Mouse (Mus musculus) A20 (cell line): ENCODE measurements at regions not wholly inside any gene's neighbourhood (a gene's known extent, or its start where the extent isn't known, plus 50 kb on each side); places are given as distances from the start of the nearest gene placed in this dataset.
A peak's percentile ranks its signal among the peaks of the same experiment; 100 is the strongest.

ENCODE experiments used
- DNase-seq: peaks from one replicate; pipeline ENCODE4 v3.0.0-alpha.2; 2011; ENCODE audit warnings: low read depth, low spot score

DNA sequence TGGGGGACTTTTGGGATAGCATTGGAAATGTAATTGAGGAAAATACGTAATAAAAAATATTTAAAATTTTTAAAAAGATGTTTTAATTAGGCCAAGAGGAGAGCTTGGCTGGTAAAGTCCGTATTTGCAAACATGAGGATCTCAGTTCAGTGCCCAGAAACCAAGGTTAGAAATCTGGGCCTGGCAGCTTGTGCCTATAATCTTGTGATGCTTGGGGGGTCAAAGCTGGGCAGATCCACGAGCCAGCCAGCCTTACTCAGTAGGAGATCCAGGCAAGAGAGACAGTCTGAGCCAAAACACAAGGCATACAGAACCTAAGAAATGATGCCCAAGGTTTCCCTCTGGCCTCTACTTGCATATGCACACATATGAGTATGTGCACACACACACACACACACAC, 54.1 kb upstream of the Cxadr start:
- DNase-seq = no peak

DNA sequence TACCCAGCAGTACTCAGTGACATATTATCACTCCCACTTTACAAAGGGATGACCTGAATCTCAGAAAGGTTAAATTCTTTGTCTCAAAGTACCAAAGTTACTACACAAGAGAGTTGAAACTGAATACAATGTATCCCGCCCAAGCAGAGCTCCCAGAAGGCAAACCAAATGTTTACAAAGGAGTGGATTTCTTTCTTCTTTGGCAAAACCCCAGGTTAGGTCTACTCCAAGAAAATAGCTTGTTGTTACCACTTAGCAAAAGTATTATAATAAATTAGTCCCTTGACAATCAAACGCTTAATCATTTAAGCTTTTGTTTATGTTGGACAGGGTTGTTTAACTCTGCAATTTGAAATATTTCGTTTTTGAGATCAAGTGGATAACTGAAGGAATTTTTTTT, 58.6 kb upstream of the Cxadr start:
- DNase-seq = no peak

DNA sequence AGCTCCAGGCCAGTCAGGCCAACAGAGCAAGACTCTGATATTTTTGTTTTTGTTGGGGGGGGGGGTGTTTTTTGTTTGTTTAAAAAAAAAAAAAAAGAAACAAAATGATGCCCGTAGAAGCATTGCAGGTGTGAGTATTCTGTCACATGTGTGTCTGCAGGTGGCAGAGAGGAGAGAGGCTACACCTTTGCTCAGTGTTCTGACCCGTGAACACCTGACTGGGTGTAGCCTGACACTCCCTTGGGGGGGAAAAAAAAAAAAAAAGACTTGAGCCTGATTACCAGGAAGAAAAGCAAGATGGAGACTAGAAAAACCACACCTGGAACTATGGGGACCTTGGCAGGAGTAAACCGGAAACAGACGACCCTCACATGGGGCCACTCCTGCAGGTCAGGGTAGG, 61.1 kb upstream of the Cxadr start:
- DNase-seq = no peak

DNA sequence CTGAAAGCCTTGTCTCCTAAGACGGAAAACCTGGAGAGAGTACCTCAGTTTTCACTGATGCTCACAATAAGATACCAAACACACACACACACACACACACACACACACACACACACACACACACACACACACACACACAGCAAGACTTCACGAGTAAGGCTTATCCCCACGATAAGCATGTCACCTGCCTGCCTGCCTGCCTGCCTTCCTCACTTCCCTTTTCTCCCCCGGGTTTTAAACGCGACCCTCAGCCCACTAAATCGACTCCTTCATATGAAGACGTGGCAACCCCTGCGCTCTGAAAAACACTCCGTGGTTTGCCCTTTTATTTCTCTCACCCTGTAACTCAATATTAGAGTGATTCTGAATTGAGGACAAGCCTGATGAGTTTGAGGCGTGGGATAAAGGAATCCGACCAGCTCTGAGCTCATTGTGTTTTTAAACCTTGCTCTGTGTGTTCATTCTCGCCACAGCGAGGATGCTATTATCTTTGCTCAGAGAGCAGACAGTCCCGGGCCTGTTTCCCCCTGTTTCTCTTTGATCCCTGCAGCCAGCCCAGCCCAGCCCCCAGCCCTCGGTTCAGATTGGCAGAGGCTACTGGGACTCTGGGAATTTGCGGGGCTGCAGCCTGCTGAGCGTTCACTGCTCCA, 63.1 kb upstream of the Cxadr start:
- DNase-seq = no peak

DNA sequence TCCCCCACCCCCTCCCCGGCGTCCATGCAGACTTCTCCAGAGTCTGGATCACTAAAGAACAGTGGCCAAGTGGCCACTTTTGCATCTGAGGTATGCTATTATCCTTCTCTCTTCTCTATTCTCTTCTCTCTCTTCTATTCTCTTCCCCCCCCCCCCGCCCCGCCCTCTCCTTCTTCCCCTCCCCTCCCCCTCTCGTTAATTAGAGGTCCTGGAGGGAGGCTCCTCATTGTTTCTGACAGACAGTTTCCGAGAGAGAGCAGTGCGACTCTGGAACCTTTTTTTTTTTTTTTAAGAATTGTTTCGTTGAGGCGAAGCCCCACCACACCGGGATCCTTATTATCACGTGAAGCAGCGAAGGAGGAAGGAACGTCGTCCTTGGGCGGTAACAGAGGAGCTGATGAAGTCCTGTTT, 63.6 kb upstream of the Cxadr start:
- DNase-seq = no peak

DNA sequence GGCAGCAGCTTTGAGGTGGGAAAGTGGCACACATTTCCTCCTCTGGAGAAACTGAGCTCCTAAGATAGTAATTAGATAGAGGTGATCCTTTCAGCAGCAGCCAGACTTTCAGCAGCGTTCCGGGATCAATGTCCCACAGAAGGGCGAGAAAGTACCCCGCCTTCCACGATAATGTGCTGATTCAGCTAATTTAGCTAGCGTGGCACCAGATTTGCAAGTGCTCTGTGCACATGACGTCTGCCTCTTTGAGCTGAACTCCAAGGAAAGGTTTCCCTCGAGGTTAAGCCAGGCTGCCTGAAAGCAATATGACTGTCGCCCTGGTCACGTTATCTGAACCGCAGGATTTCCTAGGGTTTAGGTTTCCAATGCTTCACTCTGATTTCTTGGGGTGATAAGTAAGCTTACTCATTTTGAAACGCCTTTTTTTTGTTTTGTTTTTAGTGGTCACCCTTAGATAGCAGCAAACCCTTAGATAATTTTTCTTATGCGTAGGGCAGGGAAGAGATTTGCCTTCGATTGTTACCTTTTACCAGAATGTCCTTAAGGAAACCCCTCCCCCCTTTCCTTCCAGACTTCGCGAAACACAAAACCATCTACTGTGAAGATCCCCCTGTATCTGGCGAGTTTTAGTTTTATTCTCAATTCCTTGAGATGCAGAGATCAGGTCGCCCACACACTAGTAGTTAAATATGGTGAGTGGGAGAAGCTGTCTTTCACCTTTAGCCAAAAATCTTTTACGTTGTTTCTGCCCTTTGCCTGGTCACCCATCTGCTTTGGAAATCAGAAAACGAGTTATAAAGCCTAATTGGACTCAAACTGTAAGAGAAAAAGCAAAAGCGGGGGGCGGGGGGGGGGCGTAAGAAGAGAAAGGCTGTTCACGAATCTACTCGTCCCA, 64.3 kb upstream of the Cxadr start:
- DNase-seq = no peak

DNA sequence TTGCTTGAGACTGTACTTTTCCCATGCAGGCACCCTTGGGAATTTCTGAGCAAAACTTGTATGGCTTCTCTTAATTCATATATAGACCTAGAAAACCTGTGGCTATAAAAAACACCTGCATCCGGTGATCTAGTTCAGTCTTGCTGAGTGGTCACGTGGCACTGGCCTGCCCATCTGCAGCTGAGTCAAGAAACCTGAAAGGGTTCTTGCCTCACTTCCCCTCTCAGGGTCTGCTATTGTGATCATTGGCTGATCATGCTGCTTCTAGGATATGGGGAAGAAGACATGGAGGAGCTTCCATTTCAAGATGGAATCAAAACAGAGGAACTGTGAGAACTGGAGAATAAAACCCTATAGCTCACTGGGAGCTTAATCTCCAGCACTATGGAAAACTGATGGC, 69.1 kb upstream of the Cxadr start:
- DNase-seq = no peak

DNA sequence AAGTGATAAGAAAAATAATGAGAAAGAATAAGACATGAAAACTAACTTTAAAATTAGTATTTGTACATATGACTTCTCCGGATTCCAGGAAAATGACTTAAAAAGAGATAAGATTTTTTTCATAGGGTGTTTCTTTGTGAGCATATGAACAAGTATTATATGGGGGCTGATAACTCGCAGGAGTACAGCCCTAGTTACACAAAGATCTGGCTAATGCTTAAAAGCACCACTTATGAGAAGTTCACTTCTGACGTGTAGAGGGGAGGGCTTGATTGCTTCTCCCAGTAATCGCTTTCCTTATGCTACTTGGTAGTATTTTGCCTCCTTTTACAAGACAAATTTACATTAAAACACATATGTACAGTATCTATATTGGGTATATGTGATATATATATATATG, 72.3 kb upstream of the Cxadr start:
- no peak for DNase-seq

DNA sequence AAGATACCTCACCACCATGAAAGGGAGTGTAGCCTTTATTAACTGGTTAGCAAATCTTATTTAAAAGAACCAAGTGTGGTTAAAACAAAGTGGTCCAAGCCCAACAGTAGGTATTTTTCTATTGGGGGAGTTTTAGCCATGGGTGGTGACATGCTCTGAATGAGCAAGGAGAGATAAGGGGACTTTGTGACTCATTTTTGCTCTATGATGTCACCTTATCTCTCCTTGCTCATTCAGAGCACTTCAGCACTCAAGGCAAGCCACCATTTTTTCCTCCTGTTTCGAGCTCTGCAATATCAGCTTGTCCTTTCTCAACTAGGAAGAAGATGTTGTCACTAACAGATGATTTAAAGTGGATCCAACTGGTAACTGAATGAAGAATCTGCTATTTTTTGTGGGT, 78.9 kb upstream of the Cxadr start:
- no peak for DNase-seq

DNA sequence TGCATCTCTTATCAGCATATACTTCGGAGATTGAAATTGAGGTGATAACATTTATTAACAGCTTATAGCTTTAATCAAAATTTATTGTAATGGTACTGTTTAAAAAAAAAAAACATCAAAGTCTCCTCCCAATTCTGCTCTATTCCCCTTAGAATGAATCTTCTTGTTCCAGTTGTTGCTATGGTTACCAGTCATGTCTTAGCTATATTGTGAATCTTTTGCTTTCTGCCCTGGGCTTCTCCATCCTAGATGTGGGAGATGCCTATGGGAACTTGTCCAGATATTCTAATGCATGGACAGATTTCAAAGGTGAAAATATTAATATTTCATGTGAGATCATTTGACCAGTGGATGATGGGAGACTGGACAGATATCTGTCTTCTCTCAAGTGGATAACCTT, 79.5 kb upstream of the Cxadr start:
- no peak for DNase-seq

DNA sequence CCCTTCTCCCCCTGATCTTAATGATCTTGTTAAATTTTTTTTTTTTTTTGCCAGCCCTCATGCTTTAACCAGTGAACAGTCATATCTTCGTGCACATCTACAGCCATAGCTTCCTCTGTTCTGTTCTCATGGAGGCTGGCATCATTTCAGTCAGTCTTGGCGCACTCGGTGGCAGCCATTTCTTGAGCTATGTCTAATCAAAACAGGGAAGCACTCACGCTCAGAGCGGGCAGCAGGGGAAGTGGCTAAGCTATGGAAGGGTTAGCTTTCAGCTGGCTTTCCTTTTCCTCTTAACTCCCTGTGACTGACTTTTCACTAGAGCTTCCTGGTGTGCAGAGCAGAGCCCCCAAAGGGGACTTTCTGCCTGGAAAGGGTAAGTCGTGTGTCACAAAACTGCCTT, 83.7 kb upstream of the Cxadr start:
- no peak for DNase-seq

DNA sequence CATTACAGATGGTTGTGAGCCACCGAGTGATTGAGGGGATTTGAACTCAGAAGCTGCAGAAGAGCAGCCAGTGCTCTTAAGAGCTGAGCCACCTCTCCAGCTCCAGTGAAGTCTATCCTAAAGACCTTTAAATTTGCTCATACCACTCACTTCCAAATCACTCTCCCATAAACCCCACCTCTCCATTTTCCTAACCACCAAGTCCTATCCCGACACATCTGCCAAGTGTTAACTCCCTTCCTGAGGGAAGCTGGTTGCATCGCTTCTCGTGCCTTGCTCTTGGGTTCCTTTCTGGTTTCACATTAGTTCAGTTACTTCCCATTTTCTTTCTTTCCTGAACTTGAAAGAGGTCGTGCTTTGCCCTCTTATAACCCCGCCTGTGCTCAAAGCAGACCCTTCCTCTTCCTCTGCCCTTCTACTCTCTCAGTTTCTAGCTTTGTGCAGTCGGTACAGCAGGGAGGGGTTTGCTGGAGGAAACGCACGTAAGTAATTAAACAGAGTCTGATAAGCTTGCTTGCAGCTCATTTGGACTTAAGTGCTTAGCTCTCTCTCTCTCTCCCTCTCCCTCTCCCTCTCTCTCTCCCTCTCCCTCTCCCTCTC, 84.4 kb upstream of the Cxadr start:
- DNase-seq = no peak

DNA sequence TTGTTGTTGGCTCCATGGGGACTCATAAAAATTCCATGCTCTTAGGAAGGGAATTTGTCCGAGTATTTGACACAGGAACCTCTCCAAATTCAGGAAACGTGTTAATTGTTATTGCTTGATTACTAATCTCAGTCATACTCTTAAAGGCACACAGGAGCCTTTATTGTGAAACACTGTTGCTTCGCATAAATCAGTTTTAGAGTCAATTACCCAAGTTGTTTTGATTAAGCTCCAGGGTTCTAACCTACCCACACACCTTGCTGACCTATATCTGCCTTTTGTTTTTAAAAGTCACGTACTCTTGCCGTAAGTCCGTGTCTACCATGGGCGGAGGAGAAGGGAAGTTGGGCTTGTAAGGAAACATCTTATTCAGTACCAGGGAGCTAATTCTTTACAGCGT, 89.6 kb upstream of the Cxadr start:
- no peak for DNase-seq

DNA sequence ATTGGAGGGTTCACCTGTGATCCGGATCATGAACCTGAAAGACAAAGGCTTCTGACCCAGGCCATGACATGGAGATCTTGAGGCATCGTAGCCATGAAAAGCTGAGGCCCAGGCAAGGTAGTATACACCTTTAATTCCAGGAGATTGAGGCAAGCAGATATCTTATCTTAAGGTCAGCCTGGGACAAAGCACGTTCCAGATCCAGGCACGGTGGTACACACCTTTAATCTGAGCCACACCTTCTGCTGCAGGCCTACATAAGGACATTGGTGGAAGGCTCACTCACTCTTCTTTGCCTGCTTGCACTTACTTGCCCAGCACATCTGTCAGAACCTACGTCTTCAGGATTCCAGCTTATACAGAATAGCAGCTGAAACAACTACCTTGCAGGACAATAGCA, 93.0 kb upstream of the Cxadr start:
- DNase-seq = no peak

DNA sequence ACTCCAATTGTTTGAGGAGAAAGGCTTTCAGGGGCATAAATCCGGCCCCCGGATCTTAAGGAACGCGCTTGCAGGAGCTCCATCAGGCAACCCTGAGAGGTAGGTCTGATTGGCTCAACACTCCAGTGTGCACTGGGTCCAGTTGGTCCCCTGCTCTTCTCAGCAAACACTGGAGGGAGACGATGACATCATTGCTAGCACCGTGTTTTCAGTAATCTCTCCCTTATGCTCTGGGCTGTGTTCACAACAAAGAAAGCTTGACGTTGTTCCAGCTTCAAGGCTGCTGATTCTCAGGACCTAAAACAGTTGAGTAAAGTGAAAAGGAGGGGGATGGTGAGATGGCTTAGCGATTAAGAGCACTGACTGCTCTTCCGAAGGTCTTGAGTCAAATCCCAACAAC, 97.0 kb upstream of the Cxadr start:
- no peak for DNase-seq

DNA sequence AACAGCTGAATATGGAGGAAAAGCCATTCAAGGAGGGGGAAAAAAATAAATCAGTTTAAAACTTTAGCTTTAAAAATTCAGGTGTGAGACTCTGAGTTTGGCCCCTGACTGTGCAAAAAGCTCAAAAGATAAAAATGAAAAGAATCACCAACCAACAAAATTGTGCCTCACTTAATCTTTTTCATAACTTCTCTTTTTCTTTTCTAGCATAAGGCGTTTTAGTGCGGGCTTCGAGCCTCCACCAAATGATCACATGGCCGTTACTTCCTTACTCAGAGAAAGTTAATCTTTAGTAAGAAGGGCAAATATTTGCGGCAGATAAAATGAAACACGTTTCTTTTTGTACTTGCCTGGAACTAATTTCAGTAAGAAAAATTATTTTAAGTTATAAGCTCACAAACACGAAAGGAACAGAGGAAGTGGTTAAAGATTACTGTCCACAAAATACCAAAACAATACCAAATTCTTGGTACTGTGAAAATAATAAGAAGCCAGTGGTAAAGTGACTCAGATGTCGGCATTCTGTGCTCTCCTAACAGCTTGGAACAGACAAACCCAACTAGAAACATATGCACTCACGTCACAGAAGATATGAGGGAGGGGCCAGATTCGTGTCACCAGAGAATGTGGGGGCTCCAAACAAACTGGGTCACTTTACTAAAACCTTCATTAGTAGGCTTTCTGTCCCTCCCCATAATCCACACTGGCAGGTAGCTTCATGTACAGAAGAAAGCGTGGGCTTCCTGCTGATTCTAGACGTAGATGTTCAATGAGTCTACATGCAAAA, 101.1 kb upstream of the Cxadr start:
- DNase-seq = no peak

DNA sequence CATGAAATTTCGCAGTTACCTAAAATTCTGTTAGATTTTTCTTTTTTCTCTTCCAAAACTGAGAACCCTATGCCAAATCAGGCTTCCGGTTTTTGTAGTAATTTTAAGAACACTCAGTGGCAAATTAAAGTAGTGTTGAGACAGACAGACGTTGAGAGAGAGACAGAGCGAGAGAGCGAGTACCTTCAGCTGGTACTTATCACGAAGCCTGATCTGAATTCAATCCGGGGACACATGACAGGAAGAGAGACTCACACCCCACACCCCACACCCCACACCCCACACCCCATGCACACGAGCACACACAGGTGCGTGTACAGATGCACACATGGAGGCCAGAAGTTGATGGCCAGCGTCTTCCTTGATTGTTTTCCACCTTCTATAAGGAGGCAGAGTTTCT, 102.0 kb upstream of the Cxadr start:
- DNase-seq = no peak

DNA sequence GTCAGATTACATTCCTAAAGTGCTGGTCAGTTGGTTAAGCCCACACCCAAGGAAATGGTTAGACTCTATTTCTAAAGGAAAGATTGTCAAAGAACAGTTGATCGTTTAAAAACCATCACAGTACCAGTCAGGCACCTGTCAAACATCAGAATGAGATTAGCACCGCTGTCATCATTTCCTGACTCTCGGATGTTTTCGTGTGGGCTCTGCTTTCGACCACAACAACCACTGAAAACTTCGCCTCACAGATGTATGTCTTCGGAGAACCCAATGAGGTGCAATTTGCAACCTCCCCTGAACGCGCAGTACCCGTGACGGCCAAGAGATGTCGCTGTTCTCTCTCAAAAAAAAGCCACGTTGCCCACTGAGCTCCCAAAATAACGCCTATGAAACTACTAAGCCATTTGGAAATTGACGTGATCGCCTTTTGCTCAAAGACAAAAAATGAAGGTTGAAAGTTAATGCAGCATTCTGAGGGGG, 102.6 kb upstream of the Cxadr start:
- no peak for DNase-seq

DNA sequence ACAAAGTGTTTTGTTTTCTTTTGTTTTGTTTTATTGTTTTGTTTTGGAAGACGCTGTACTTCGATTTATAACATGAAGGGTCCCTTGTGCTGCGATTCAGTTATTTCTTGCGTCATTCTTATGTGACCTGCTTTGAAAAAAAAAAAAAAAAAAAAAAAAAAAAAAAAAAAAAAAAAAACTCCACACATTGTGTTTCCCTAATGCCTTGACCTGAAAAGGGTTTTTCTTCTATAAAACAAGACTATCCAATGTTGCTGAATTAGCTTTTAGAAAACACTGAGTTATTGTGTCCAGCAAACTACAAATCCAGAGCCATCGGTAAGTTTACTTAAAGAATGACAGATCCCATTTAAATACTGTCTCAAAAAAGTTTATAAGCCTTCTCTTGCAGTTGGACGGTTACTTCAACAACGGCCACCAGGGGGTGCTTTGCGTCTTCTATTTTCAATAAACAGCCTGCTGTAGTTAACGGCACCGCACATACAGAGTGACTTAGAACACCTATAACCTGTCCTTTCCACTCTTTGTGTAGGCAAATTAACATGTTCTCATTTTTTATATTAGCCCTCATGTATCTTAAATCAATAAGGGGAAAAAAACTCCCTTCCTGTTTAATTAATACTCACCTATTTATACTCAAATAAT, 103.9 kb upstream of the Cxadr start:
- DNase-seq = peak; percentile 56

DNA sequence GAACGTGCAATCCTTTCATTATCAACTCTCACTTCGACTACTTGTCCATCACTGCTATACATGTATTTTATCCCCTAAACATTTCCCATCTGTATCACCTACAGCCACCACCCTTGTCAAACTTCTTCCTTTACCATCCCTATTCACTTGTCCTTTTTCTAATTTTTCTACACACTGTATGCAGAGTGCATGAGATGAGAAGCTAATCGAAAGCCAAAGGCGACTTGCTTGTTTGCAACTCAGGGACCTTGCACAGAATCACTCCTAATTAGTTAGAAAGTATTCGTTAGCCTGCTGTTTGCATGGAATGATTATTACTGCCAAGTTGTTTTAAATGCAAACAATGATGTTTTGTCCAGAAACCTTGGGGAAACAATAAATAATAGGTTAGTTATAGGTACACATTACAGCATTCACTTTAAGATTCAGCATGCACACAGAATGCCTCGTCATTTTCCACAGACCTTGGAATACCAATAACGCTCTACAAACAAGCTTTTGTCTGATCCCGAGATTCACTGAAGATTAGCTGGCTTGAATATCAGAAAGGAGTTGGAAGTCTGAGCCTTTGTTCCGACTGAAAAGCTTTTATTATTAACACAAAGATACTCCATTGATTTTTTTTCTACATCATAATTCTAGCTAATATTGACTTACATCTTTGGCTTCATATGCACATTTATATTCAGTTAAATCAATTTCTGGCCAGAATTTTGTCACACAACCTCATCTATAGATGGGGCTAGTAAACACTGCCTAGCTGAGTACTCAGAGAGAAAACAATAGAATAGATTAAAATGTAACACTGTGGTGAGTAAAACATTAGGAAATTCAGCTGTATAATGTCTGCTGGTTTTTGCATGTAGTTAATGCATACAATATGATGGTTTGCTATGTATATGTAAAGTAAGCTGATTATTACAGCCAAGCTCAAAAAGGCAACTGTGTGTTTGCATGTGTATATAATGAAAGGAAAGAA, 130.4 kb upstream of the Cxadr start:
- no peak for DNase-seq
